Mouse (Mus musculus): Measurements from ENCODE around the gene Izumo1.
"Not testable (repeated sequence)": the region's sequence is repeated elsewhere in the genome, so short reads cannot be mapped to it uniquely, and the experiment has no call there.

Gene Izumo1

DNA sequence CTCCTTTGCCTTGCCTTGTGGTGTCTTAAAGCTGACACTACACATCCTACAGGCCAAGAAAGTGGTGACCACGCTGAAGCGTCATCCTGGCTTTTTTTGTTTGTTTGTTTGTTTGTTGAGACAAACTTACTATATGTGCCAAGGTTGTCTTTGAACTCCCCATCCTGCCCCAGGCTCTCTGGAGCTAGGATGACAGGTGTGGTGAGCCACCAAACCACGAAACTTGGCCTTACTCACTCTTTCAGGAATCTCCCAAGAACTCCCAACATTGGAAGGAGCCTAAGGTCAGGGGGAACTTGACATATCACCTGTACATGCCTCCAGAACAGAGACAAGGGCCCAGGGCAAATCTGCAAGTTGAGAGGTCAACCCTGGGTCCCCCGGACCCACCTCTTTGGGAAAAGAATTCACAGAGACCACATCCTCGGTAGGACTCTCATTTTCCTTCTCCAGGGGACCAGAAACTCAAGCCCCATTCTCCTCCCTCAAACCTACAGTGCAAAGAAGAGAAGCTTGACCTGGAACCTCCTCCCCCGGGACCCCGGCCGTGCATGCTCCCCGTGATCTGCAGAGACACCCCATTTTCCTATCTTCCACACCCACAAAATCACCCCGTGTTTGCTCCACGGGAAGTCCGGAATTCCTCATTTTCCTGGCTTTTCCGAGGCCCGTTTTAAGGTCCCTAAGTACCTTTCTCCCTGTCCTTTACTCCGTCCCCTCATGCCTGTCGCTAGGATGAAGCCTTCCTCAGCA lies 21.1 kb downstream of the Izumo1 start:
- DNase-seq (ENCODE audit: low read depth, low spot score), result no peak

DNA sequence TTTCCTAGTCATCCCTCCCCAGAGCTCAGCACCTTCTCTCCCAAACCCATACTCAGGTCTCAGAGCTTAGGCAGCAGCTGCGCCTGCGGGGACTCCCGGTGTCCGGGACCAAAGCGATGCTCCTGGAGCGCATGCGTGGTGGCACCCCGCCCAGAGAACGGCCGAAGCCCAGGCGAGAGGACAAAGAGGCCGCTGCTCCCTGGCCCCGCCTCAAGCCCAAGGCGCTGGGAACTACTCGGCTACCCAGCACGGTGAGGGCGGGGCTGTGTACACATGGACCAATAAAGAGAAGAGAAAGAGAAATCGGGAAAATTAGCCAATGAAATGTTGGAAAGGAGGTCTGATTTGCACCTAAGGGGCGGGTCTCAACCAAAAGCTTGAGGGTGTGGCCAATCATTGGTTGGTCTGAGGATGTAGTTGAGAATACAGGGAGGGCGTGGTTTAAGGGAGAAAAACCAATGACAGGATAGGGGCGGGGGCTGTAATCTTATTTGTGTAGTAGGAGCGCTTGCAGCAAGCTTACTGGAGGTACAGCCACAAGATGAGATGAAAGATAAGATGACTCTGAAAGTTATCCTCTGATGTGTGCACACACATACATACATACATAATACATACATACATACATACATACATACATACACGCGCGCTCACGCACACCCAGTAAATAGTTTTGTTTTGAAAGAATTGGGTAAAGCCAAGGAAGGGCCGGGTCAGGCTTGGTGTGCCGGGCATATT lies 22.0 kb downstream of the Izumo1 start:
- peak; percentile 96 for DNase-seq (ENCODE audit: low read depth, low spot score)

- peak; percentile 56 for DNase-seq (ENCODE audit: low read depth, low spot score)
Measured at GRCm38 (mm10) chr7:45644183-45644582, 22.6 kb downstream of the Izumo1 start.

DNA sequence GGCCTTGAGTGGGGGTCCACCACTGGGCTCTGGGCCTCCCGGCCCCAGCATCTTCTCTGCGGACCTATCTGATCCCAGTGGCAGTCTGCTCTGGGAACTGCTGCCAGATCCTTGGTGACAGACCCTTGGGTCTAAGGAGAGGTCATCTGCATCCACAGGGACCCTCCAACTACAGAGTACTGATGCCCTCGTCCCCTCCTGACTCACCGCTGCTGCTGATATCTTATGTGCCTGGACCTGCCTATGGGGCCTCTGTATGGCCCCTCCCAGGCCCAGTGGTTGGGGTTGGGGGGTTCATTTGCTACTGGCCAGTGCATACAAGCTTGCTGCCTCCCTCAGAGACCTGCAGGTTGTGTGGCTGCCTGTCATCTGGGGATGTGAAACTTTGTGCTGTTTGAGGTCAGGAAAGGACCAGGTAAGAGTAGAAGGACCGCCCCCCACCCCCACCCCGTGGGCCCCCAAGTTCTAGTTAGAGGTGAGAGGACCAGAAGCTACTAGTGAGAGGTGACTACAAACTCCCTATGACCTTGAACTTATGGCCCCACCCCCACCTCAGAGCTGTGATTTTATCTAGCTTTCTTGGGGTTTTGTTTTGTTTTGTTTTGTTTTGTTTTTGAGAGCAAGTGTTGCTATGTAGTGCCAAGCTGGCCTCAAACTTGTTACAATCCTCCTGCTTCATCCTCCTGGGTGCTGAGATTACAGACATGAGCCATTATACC lies 23.4 kb downstream of the Izumo1 start:
- no peak for DNase-seq (ENCODE audit: low read depth, low spot score)

DNA sequence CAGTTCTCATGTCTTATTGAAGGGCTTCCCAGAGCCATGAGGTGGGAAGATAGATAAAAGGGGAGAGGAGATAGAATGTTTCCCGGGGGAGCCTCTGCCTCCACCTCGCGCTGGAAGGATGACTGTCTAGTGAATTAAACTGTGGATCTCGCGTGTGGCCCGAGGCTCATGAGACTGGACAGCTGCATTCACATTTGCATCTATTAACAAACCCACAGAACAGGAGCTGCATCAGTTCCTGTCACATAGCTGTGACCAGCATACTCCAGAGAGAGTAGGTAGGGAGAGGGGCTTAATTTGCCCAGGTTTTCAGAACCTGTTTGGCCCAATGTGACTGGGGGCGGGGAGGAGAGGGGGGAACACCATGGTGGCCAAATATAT lies 24.0 kb downstream of the Izumo1 start:
- DNase-seq (ENCODE audit: low read depth, low spot score), result no peak

- DNase-seq (ENCODE audit: low read depth, low spot score), result no peak
Measured at GRCm38 (mm10) chr7:45646671-45647070, 25.1 kb downstream of the Izumo1 start.

GRCm38 (mm10) chr7:45649351-45649750 lies 27.7 kb downstream of the Izumo1 start:
- DNase-seq (ENCODE audit: low read depth, low spot score), result no peak

GRCm38 (mm10) chr7:45650484-45650883 lies 28.9 kb downstream of the Izumo1 start:
- DNase-seq (ENCODE audit: low read depth, low spot score), result not testable (repeated sequence)

DNA sequence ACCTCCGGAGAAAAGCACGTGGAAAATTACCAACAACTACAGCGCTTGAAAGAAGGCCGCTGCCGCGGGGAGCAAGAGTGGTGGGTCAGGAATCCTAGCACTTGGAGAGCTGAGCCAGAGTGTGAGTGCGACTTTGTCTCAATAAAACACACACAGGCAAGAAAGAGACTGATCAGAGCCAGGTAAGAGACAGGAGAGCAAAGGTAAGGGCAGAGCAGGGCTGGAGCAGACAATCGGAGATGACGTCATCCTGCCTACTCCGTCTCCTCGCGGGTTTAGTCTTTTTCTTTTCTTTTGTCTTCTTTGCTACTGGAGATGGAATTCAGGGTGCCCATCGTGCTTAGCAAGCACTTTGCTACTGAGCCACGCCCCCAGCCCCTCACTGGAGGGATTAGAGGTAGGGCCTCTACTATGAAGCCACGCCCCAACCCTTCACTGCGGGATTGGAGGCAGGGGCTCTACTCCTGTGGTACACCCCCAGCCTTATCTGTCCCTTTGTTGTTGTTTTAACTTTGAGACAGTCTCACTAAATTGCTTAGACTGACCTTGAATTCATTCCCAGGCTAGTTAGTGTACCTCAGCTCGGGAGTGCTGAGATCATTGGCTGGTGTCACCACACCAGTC lies 32.9 kb downstream of the Izumo1 start:
- no peak for DNase-seq (ENCODE audit: low read depth, low spot score)

- DNase-seq (ENCODE audit: low read depth, low spot score), result no peak
Measured at GRCm38 (mm10) chr7:45660746-45661478, 39.3 kb downstream of the Izumo1 start.

DNA sequence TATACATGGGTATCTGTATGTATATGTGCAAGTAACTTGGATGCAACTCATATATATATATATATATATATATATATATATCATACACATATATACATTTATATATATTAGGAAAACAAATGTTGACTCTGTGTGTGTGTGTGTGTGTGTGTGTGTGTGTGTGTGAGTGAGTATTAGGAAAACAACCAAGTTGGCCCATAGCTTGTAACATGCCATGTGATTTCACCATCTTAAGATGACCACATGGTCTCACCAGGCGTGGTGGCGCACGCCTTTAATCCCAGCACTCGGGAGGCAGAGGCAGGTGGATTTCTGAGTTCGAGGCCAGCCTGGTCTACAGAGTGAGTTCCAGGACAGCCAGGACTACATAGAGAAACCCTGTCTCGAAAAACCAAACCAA lies 40.1 kb downstream of the Izumo1 start:
- DNase-seq (ENCODE audit: low read depth, low spot score), result not testable (repeated sequence)

DNA sequence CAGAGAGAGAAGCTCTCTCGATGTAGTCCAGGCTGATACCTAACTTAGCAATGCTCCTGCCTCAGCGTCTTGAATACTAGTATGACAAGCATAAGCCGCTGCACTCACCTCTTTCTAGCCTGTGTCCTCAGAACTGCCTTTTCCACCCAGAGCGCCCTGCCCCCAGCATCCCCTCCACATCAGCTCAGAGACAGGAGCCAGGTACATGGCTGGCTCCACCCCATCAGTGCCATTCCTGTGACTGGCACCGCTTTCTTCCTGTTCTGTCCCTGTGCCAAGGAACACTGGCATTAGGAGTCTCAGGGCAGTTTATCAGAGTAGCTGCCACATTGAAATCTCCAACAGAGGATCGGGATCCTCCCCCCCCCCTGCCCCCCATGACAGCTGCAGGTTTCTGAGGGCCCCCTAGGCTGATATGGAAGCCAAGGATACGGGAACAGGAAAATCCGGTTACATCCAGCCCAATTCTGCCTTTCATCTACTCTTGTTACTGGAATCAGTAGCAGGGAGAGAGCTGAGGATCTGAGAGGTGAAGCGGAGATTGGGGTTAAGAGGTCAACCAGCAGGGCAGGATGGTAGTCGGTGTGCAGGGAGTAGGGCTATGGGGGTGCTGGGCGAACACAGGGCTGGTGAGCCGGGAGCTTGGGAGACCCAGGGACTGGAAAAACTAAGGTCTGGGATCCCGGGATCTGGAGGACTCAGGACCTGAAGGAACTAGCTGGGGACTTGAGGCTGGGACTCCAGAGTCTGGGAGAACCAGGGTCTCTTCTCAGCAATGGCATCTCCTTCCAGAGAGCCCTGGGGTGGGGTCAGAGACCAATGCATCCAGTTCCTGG lies 43.9 kb downstream of the Izumo1 start:
- DNase-seq (ENCODE audit: low read depth, low spot score), result no peak

- DNase-seq (ENCODE audit: low read depth, low spot score), result no peak
Measured at GRCm38 (mm10) chr7:45666161-45666560, 44.5 kb downstream of the Izumo1 start, which contains the start of gene Fut2. Gene Fut2 (minus strand): TSS chr7:45666394.

DNA sequence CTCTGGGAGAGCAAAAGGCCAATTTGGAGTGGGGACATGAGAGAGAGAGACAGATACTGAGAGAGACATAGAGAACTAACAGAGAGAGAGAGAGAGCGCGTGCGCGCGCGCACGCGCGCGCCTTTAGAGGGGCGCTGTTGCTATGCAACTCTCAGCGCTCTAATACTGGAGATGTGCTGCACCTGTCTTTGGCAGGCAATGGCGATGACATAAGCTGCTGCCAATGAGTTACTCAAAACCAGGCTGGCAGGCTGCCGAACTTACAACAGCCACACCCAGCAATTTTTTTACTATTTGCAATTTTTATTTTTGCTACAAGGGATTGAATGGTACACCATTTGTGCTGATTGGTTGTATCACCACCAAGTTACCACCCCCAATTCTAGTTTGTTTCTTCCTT lies 46.1 kb downstream of the Izumo1 start:
- DNase-seq (ENCODE audit: low read depth, low spot score), result no peak

DNA sequence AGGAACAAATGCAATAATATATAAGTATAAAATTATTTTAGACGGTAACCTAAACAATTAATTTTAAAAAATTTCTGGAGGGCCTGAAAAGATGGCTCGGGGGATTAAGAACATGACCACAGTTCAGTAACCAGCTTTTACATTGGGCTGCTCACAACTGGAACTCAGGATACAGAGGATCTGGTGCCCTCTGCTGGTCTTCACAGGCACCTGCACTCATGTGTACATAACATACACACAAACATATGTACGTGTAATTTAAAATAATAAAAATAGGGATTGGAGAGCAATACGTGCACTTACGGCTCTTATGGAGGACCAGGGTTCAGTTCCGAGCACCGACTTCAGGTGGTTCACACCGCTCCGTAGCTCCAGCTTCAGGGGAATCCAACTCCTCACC lies 47.3 kb downstream of the Izumo1 start:
- DNase-seq (ENCODE audit: low read depth, low spot score), result no peak

- no peak for DNase-seq (ENCODE audit: low read depth, low spot score)
Measured at GRCm38 (mm10) chr7:45677627-45678295, 56.1 kb downstream of the Izumo1 start.
